Mouse (Mus musculus): ENCODE measurements around the gene Gm37240.

- TF ChIP-seq POLR2A (IDR thresholded peaks at IDR 0.05; ENCODE audit: borderline replicate concordance, control insufficient read depth, low read depth, low read length) (no peak), CTCF (IDR thresholded peaks at IDR 0.05; ENCODE audit: control insufficient read depth, insufficient read depth, low read length) (no peak)
These were observed 685.5 kb downstream of the Gm37240 start for GRCm38 (mm10) chr3:85201785-85202184.
